Mouse (Mus musculus) liver, embryonic 16.5 days (tissue): ENCODE results near the gene Gria3. TPM values are rescaled to one million over a fixed set of nuclear protein-coding genes. Genes with fewer than 3 reads are reported as not detected.

Experiments
- microRNA-seq: library from miRNA; unstranded; fragments of <30 nt; microRNA quantifications from one replicate; pipeline ENCODE4, GENCODE M21; 2016
- polyA plus RNA-seq: library from polyadenylated mRNA; unstranded; fragments of >200 nt; fragmentation: Nextera tagmentation; extraction: Ambion mirVana; gene quantifications from 2 replicates; pipeline ENCODE4 v1.2.1, GENCODE M21; 2015

Gria3 gene
- polyA plus RNA-seq, 1 experiment from 2014 or later, result 1.1 TPM

Small RNAs within 50 kb of the gene (microRNA-seq; reads per million reads assigned to microRNA genes)
- gene Gm22413, result not detected
